Mouse (Mus musculus) spleen, postnatal 10 days (tissue): ENCODE results near the gene Olfr549.

Experiments
- DNase-seq, 2 experiments: peaks; one replicate each; pipeline ENCODE4 v3.0.0; 2021 to 2022; ENCODE audit warnings: low spot score in 2 of 2

Olfr549 gene

GRCm38 (mm10) chr7:102597378-102598031 is 47.8 kb downstream of the Olfr549 start, which contains the start of gene Olfr552:
Gene Olfr552, plus strand, starts transcription at chr7:102597770.
- no peak for DNase-seq
